Mouse (Mus musculus) kidney, adult 2 months (tissue): ENCODE results near the gene Kat7. TPM values are rescaled to one million over a fixed set of nuclear protein-coding genes. Genes with fewer than 3 reads are reported as not detected.

ENCODE experiments used
- DNase-seq: peaks from one replicate; pipeline ENCODE4 v3.0.0; 2021
- H3K27ac ChIP-seq: fragments of 200-500 bp; 2 replicates; pipeline ENCODE4 v1.5.1; 2012; ENCODE audit warnings: low read depth, low read length, control low read depth, inconsistent platforms; ENCODE audit not compliant: insufficient read depth
- H3K27me3 ChIP-seq: fragments of 200-500 bp; replicated peaks from 2 replicates; pipeline ENCODE4 v1.6.1; 2012; ENCODE audit warnings: mild to moderate bottlenecking, moderate library complexity, low read length, inconsistent platforms; ENCODE audit not compliant: control insufficient read depth, insufficient read depth
- H3K36me3 ChIP-seq: fragments of 200-500 bp; 2 replicates; pipeline ENCODE4 v1.6.1; 2012; ENCODE audit warnings: mild to moderate bottlenecking, moderate library complexity, low read length, inconsistent platforms; ENCODE audit not compliant: control insufficient read depth, insufficient read depth
- H3K4me1 ChIP-seq: fragments of 200-500 bp; 2 replicates; pipeline ENCODE4 v1.6.1; 2011; ENCODE audit warnings: low read length; ENCODE audit not compliant: control insufficient read depth, insufficient read depth
- H3K4me3 ChIP-seq: fragments of 200-500 bp; 2 replicates; pipeline ENCODE4 v1.5.1; 2011; ENCODE audit warnings: mild to moderate bottlenecking, low read depth, low read length, control low read depth; ENCODE audit not compliant: insufficient read depth
- CTCF ChIP-seq: fragments of 200-500 bp; conservative IDR thresholded peaks from 2 replicates; pipeline ENCODE4 v1.5.1; 2011; ENCODE audit warnings: low read depth, mild to moderate bottlenecking, control low read depth, low read length, moderate library complexity, mixed read lengths; ENCODE audit not compliant: insufficient read depth, insufficient read length
- POLR2A ChIP-seq: fragments of 200-500 bp; IDR thresholded peaks from one replicate; pipeline ENCODE4 v1.6.1; 2011; ENCODE audit warnings: low read depth, low read length, control low read depth
- WGBS: fragments of 180-500 bp; shearing (Covaris S2); methylation state at CpG from one replicate; pipeline ENCODE4 v1.1.7; 2018; 5-methylcytosine and 5-hydroxymethylcytosine counted together
- polyA plus RNA-seq: library from polyadenylated mRNA; depleted of rRNA; stranded (reverse); fragments of >200 nt; gene quantifications from 2 replicates; pipeline ENCODE4 v1.2.3, GENCODE M21; 2012

The Kat7 gene
- polyA plus RNA-seq, 1 experiment, result 30.0 TPM

- H3K4me1 ChIP-seq, result peaks cover 13% of the 10 kb centered on the region
- H3K27ac ChIP-seq, result no peak overlapping the region
- no peak overlapping the region for H3K4me3 ChIP-seq
- no peaks in the 10 kb centered on the region for H3K36me3 ChIP-seq
- H3K27me3 ChIP-seq, result no peaks in the 10 kb centered on the region
- DNase-seq, result no peak
- no peak for TF ChIP-seq CTCF
- no peak for TF ChIP-seq POLR2A
- 68% methylated on average over 14 of the region's 14 CpGs for WGBS
Observed at GRCm38 (mm10) chr11:95354228-95354944, 44.3 kb upstream of the Kat7 start.

GRCm38 (mm10) chr11:95353226-95353625 lies 43.2 kb upstream of the Kat7 start:
- TF ChIP-seq CTCF (no peak), POLR2A (no peak)
- no peaks in the 10 kb centered on the region for H3K27me3 ChIP-seq
- H3K4me3 ChIP-seq, result no peak overlapping the region
- DNase-seq, result no peak
- H3K27ac ChIP-seq, result no peak overlapping the region
- WGBS, result 91% methylated on average over 9 of the region's 9 CpGs
- no peaks in the 10 kb centered on the region for H3K36me3 ChIP-seq
- H3K4me1 ChIP-seq, result peaks cover 13% of the 10 kb centered on the region

- DNase-seq, result no peak
- no peaks in the 10 kb centered on the region for H3K27me3 ChIP-seq
- peaks cover 13% of the 10 kb centered on the region for H3K4me1 ChIP-seq
- H3K27ac ChIP-seq, result no peak overlapping the region
- no peak overlapping the region for H3K4me3 ChIP-seq
- WGBS, result 90% methylated on average over 2 of the region's 2 CpGs
- TF ChIP-seq CTCF (no peak), POLR2A (no peak)
- H3K36me3 ChIP-seq, result no peaks in the 10 kb centered on the region
Observed at GRCm38 (mm10) chr11:95352686-95353085, 42.6 kb upstream of the Kat7 start.

- WGBS, result 28% methylated on average over 3 of the region's 3 CpGs
- peak overlapping the region; percentile 58 for H3K27ac ChIP-seq
- DNase-seq, result peak; percentile 77
- H3K4me1 ChIP-seq, result peaks cover 13% of the 10 kb centered on the region
- no peak for TF ChIP-seq POLR2A
- TF ChIP-seq CTCF, result no peak
- no peaks in the 10 kb centered on the region for H3K36me3 ChIP-seq
- H3K4me3 ChIP-seq, result no peak overlapping the region
- H3K27me3 ChIP-seq, result no peaks in the 10 kb centered on the region
Observed at GRCm38 (mm10) chr11:95350960-95351359, 40.9 kb upstream of the Kat7 start.

GRCm38 (mm10) chr11:95350289-95350688 lies 40.2 kb upstream of the Kat7 start:
- 25% methylated on average over 6 of the region's 6 CpGs for WGBS
- TF ChIP-seq CTCF (no peak), POLR2A (no peak)
- H3K27ac ChIP-seq, result peak overlapping the region; percentile 8

GRCm38 (mm10) chr11:95344181-95344580 lies 34.1 kb upstream of the Kat7 start:
- WGBS, result 59% methylated on average over 2 of the region's 2 CpGs
- no peak for DNase-seq
- Histone ChIP-seq H3K4me1 (peaks cover 4% of the 10 kb centered on the region; the same call in 1 of the 2 replicates), H3K27me3 (no peaks in the 10 kb centered on the region), H3K27ac (no peak overlapping the region), H3K4me3 (no peak overlapping the region), H3K36me3 (no peaks in the 10 kb centered on the region)
- TF ChIP-seq POLR2A (no peak), CTCF (no peak)

More at GRCm38 (mm10) chr11:95350289-95350688, 40.2 kb upstream of the Kat7 start:
- Histone ChIP-seq H3K4me1 (peaks cover 13% of the 10 kb centered on the region), H3K27me3 (no peaks in the 10 kb centered on the region), H3K36me3 (no peaks in the 10 kb centered on the region), H3K4me3 (no peak overlapping the region)
- DNase-seq, result peak; percentile 85

GRCm38 (mm10) chr11:95343180-95343579 lies 33.1 kb upstream of the Kat7 start:
- Histone ChIP-seq H3K4me1 (peaks cover 10% of the 10 kb centered on the region; the same call in 1 of the 2 replicates), H3K4me3 (no peak overlapping the region), H3K27ac (no peak overlapping the region), H3K27me3 (no peaks in the 10 kb centered on the region), H3K36me3 (no peaks in the 10 kb centered on the region)
- TF ChIP-seq POLR2A (no peak), CTCF (no peak)
- WGBS, result 78% methylated on average over 4 of the region's 4 CpGs
- DNase-seq, result no peak
